Mouse (Mus musculus): ENCODE measurements at regions not wholly inside any gene's neighbourhood (a gene's known extent, or its start where the extent isn't known, plus 50 kb on each side); places are given as distances from the start of the nearest gene placed in this dataset.

DNA sequence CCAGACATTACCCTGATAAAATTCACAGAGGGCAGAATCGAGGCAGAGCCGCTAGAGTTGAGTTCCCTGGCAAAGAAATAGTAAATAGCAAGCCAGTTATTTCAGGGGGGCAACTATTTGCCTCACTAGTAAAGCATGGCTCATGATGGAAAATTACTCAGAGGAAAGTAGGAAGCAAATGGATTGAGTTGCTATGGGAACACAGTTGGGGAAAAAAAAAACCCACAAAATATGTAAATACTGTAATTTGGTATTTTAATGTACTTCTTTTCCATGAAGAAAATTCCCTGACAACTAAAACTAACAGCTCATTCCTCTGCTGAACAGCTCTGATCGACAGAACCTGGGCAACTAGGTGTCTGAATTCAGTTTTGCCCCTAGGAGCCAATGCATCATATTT, 296.2 kb upstream of the Slc30a5 start:
- DNase-seq (ENCODE audit: low read depth, low spot score), result no peak

DNA sequence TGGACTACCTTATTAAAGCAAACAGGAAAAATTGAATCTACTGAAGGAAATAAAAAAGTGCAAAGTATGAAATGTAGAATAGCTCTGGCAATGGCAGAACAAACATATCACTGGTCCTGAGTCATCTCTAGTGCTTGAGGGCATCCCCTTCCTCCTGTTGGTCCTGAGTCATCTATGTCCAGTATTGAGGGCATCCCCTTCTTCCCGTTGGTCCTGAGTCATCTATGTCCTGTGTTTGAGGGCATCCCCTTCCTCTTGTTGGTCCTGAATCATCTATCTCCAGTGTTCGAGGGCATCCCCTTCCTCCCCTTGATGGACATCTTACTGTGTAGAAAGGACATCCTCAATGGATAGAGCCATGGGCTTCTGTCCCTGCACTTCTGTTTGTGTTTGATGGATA, 294.6 kb upstream of the Slc30a5 start:
- no peak for DNase-seq (ENCODE audit: low read depth, low spot score)

DNA sequence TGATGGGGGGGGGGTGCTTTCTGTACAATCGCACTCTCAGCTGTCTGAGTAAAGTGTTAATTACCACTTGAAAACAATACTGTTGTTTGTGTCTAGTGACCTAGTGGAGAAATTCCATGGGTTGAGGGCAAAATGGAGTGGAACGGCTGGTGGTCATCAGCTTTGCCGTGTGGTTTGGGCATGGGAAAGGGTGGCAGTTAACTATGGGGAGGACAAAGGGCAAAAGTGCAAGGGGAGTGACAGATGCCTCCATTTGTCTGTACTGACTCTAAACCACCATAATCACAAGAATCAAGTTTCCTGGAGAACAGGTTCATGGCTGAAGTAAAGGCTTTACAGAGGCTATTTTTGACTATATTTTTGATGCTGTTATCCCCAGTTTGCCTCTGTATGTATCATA, 294.0 kb upstream of the Slc30a5 start:
- DNase-seq (ENCODE audit: low read depth, low spot score), result no peak

DNA sequence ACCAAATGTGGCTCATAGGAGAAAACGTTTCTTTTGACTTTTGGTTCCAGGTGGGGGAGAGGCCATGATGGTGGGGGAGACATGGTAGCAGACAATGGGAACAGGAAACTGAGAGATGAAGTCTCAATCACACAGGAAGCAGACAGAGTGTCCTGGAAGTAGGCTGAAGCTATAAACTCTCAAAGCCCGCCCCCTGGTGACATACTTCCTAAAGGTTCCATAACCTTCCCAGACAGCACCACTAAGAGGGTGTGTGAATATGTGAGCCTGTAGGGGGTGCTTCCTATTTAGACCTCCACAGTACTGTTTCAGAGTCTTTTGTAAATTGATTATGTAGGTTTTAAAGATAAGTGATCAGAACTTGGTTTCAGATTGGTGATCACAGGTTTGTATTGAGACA, 284.1 kb upstream of the Slc30a5 start:
- DNase-seq (ENCODE audit: low read depth, low spot score), result no peak

DNA sequence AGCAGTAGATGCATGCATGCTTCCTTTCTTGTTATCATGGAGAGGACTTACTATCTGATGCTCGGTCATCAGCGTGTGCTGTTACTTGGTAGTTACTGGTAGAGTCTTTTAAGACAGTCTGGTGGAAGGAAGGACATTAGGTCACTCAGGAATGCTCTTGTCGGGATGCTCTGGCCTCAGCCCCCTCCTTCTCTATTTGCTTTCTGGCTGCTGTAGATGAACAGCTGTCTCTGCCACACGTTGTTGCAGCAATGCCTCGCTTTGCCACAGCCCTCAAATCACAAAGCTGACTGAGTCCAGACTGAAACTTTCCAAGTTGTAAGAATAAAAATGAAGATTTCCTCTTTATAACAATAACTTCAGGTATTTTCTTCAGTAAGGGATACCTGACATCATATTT, 282.1 kb upstream of the Slc30a5 start:
- DNase-seq (ENCODE audit: low read depth, low spot score), result no peak

DNA sequence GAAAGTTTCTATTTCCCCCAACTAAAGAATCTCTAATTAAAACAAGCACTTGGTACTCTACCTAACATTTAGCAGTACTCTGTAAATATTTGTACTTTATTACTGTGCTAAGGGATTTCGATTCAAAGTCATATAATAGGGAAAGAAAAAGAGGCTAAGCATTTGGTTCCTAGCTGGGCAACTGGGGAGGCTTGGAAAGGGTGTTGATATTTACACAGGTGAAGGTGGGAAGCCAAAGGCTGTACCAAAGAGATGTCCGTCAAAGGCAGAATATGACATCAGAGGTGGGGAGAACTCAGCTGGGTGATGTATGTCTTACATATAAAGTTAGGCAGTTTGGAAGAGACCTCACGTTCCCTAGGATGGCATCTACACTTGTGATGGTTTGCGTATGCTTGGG, 278.9 kb upstream of the Slc30a5 start:
- DNase-seq (ENCODE audit: low read depth, low spot score), result no peak

DNA sequence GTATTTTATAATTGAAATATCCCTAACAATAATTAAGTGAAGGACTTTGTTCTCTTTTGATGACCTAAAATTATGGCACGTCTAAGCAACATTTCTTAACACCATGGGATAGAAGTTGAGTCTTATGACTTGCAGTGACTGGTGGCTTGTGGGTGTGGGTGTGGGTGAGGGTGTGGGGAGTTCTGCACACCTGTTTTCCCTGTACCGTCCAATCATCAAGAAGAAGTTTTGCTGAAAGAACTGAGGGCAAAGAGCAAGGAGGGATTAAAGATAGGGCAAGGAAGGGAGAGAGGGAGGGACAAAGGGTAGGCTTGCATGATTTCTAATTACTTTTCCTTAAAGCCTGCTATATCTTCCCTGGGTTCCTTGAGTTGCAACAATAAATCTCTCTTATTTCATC, 278.5 kb upstream of the Slc30a5 start:
- no peak for DNase-seq (ENCODE audit: low read depth, low spot score)

DNA sequence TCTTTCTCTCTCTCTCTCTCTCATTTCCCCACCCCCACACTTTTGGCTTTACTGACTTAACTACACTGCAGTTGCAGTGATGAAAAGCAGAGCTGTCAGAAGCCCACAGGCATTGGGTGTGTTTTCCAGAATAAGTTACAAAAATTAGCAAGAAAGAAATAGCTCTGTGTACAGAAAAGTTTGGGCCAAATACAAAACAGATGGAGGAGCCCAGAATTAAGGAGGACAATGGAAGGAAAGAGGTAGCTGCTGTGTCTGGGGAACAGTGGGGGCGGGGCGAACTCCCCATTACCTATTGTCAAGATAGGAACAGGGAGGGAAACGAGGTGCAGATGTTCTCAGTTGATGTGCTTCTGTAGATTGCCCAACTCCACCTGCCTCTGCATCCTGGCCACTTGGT, 267.4 kb upstream of the Slc30a5 start:
- DNase-seq (ENCODE audit: low read depth, low spot score), result peak; percentile 49

DNA sequence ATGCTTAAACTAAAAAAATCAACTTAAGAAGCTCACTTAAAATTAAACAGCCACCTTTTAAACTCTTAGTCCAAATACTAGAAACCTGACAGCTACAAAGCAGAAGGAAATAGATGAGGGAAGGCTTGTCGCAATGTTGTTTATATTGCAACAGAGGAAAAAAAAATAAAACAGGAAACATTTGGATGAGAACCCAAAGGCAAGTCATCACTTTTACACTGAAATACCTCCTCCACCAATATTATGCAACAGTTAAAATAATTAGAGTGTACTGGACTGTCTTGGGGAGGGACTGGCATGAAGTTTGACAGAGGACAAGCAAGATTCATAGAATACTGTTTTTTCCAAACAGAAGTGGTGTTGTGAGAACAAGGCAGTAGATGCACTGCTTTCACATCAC, 263.6 kb upstream of the Slc30a5 start:
- DNase-seq (ENCODE audit: low read depth, low spot score), result no peak

DNA sequence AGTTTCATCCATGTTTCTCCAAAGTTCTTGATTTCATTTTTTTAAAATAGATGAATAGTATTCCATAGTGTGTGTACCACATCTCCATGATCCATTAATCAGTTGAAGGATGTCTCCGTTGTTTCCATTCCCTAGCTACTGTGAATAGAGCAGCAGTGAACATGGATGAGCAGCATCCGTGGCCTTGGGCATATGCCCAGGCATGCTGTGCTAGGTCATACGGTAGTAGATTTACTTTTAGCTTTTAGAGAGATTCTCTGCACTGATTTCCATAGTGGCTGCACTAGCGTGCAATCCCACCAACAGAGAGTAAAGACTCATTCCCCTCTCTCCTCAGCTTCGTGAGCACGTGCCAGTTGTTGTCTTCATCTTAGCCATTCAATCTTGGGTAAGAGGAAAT, 263.0 kb upstream of the Slc30a5 start:
- DNase-seq (ENCODE audit: low read depth, low spot score), result no peak

DNA sequence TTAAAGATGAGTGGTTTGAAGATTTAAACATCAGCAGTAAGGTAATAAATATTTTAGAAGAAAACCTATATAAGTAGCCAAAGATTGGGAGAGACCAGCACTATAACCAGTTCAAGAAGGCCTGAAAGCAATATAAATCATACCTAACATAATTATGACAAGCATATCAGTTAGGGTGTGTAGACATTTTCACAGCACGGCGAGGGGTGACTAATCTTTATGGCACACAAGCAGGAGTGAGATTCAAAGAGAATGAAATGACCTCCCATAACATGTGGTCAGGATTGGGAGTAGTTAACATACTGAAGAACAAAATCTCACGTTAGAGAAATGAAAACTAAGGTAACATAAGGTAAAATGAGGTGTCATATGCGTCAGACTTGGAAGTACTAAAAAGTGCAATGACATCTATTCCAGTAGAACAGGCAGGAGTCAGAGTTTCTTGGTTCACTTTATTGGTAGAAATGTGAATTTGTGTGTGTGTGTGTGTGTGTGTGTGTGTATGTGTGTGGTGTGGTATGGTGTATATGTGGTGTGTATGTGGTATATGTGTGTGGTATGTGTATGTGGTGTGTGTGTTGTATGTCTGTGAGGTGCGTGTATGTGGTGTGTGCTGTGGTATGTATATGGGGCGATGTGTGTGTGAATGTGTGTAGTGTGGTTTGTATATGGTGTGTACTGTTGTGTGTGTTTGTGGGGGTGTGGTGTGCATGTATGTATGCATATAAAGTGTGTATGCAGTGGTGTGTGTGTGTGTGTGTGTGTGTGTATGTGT, 262.0 kb upstream of the Slc30a5 start:
- DNase-seq (ENCODE audit: low read depth, low spot score), result no peak

DNA sequence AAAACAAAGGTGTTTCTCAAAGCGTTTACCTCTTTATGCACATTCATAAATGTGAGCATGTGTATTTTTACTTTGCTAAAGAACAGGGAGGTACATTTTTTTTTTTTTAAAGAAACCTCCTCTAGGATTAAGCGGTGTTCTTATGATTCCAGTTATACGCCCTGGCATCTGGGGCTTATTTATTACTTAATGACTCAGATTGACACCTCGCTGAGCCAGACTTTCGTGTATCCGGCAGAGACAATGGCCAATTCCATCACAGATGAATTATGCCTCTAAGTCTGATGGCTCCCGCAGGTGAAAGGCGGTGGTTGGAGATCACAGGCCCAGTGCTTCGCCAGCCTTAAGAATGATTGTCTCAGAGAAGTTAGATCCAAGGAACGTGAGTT, 259.5 kb upstream of the Slc30a5 start:
- no peak for DNase-seq (ENCODE audit: low read depth, low spot score)

DNA sequence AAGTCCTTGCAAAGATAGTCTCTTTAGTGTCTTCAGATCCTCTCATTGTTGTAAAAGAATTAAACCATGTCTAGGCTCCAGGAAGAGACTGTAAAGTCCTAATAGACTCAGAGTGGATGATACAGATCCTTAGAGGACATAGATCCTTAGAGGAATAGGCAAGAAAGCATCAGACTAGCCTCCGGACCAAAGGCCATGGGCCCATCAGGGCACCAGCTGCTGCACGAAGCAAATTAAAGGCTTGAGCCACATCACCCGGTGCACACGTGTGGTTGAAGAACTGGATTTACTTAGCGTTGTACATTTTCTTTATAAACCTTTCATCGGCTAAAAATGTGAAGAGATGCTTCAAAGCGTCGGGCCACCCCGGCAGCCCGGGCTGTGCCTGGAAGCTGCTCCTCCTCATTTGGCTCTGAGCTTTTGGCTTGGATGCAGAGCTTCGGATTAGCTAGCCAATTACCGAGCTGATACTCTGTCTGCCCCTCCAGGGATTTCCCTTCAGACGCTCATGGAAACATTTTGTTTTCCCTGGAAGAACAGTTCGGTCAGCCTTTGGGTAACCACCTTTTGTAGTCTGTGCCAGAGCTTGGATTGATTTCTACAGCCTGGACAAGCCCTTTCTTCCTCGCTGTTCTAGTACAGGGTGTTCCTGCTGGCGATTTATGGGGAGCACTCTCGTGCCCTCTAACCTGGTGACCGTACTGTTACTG, 259.0 kb upstream of the Slc30a5 start:
- DNase-seq (ENCODE audit: low read depth, low spot score), result no peak

DNA sequence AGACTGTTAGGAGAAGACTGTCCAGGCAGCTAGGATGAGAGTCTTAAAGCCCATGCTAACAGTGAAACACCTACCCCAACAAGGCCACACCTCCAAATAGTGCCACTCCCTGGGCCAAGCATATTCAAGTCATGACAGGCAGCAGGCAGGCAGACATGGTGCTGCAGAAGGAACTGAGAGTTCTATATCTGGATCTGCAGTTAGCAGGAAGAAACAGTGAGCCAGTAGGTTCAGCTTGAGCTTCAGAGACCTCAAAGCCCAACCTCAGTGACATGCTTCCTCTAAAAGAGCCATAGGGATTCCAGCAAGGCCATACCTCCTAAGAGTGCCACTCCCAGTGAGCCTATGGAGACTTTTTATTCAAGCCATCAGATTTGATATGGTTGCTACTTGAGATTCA, 252.0 kb upstream of the Slc30a5 start:
- DNase-seq (ENCODE audit: low read depth, low spot score), result no peak

DNA sequence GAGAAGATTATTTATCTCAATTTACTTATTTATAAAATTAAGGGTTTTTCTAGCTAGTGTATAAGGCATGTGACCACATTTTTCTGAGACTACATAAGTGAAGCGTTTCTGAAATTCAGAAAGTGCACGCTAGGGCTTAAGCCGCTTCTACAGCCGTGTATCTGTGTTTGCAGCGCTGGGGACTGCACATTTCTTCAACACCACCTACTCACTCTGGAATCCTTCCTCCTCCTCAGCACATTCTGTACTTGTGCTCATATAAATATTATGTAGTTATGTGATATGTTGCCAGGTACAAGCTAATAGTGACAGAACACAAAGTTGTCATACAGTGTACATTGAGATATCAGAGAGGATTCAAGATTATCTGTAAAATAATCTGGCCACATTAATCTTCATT, 251.0 kb upstream of the Slc30a5 start:
- DNase-seq (ENCODE audit: low read depth, low spot score), result no peak

DNA sequence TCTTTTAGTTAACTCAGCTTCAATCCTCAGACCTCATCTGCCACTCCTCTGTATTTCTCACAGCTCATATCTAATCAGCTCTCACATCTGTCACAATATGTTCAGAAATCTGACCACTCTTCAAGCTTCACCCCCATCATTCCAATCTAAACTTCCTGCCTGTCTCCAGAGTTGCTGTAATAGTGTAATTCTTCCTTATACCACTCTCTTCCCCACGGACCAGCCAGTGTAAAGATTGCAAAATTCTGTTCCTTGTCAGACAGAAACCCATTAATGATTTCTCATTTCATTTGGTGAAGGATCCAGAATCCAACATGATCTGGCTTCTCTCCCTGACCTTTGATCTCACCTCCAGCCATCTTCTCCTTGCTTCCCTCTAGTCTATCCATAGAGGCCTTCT, 250.2 kb upstream of the Slc30a5 start:
- DNase-seq (ENCODE audit: low read depth, low spot score), result no peak

DNA sequence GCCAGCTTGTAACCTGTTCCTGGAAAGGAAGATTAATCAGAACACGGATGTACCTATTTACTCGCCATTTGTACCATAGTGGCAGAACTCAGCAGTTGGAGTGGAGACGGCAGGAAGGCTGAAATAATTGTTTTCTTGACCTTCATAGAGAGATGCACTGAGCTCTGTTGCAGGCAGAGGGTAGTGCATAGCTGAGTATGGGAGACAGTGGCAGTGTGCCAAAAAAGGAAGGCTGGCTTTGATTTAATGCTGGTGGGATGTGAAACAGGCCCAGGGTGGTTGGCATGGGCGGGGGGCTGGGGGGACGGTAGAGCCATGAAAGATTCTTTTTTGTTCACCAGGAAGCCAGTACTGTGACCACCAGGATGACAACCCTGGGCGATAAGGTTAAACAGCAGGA, 235.3 kb upstream of the Slc30a5 start:
- no peak for DNase-seq (ENCODE audit: low read depth, low spot score)

DNA sequence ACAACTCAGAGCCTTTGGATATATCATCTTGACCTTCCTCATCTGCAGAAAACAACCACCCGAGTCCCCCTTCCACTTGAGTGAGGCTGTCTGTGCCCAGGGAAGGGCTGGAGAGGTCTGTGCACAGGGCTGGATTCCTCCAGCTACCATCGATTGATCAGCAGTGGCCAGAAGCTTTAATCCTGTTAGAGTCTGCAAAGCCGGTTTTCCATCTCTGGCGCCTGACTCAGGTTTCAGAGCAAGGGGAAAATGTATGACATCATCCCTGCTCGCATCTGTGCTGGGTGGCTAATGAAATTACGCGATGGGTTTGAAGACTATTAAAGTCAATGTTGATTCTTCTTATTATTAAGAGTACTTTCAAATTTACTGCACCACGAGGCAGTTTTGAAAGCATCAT, 229.4 kb upstream of the Slc30a5 start:
- peak; percentile 33 for DNase-seq (ENCODE audit: low read depth, low spot score)

DNA sequence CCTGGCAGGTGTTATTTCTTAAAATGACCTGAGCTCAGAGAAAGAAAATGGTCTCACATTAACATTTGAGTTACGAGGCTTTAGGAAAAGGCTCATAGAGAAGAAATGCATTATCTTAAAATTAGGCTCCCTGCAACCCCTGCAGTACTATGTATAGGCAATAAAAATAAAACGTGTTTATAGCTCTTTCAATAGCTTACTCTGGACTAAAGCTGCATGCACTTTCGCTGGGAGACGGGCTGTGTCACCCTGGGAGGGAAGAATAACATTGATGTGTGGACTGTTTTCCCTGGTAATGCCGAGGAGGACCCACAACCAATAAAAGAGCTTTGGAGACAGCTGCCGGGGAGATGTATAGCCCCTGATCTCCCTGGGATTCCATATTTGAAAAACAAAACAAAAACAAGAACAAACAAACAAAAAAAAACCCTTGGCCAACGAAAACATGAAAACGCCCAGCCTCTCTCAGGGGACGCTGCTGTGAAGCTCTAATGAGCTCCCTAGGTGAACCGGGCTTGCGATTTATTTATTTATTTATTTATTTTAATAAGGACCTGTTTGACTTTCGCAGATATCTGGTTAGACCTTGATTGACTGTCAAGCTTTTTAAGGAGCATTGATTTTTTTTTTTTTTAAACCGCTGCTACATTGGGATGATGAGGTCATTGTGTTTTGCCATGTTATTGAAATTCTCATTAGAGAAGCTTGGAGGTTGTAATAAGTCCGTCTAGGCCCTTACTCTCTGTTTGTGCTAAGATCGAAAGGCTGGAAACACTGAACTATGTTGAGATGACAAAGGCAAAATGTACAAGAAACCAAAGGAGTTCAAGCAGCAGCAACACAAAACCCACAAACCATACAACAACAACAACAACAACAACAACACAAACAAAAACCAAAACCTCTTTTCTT, 228.3 kb upstream of the Slc30a5 start:
- DNase-seq (ENCODE audit: low read depth, low spot score), result peak; percentile 13

DNA sequence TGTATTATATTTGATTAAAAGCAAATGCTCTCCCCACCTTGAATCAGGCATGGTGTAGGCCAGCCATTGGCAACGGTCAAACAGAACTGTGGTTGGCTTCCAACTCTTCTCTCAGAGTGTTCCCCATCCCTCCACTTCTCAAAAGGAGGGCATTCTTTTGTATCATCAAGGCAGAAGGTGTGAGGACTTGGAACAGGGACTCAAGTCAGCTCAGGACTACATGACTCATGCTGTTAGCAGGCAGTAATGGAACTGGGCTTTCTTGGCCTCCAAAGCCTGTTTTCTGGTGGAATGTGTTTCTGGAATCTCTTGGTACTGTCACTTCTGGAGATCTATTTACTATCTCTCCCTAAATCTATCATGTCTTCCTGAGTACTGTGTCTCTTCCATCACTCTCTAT, 216.3 kb upstream of the Slc30a5 start:
- DNase-seq (ENCODE audit: low read depth, low spot score), result no peak

DNA sequence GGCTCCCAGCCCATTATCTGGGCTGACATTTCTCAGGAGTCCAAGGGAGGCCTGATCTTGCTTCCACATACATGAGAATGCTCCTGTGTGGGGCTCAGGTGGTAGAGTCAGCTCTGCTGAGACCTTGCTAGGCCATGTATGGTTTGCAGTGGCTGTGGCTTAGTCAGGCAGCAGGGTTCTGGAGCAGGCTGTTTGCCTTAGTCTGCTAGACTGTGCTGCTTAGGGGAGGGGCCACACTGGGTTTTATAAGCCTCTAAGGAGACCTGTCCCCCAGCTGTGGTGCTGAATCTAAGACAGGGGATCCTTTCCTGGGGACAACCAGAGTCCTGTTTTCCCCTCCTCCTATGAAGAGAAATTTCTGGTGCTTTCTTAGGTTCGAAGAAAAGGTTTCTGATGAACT, 199.4 kb upstream of the Slc30a5 start:
- DNase-seq (ENCODE audit: low read depth, low spot score), result peak; percentile 58

DNA sequence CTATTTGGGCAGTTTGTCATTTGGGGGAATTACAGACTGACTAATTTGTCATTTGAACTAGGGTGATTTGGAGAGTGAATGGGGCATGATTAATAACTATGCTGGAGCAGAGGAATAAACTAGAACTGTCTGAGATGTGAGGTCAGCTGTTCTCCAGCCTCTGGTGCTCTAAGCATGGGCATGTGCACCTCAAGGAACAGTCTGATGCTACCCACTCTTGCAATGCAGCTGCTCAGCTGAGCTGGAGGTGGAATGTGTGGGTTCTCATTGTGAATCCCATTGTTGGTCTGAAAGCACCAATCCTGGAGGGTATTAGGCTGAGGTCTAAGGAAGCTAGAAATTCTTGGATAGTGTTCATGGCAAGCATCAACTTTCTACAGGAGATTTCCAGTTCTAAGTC, 192.8 kb upstream of the Slc30a5 start:
- no peak for DNase-seq (ENCODE audit: low read depth, low spot score)

DNA sequence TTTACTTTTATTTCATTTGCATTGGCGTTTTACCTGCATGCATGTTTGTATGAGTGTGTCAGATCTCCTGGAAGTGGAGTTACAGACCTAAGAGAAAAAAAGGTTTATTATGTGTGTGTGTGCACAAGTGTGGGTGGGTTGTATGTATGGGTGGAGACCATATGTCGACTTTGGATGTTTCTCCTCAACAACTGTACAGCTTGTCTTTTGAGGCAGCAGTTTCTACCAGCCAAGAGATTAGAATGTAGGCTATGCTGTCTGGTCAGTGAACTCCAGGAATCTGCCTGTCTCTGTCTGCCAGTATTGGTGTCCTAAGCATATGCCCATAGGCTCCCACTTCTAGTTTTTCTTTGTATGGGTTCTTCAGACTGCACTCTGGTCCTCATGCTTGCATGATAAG, 192.3 kb upstream of the Slc30a5 start:
- DNase-seq (ENCODE audit: low read depth, low spot score), result no peak

All from forelimb bud, embryonic 11.5 days (tissue).